Comparison of ENCODE assay signal across 9 mouse cellular contexts in genomic region chr17:48045631-48046030, GRCm38 (mm10). TPM values are rescaled to one million over a fixed set of nuclear protein-coding genes. Genes with fewer than 3 reads are reported as not detected.
A peak's percentile ranks its signal among the peaks of the same experiment; 100 is the strongest.
DNase-seq lines count a peak whose midpoint lies in the region; ATAC-seq and TF ChIP-seq lines count a peak whose summit lies in the region.
"Had no signal": no experiment of that assay in that cellular context is flagged by ENCODE, and none has a peak within 500 bp of the region (broad histone marks: within the 10 kb centered on the region; RNA-seq: fewer than 3 reads in every experiment).

No protein-coding gene starts in this region.

- peak; percentile 82 for TF ChIP-seq CTCF in gastrocnemius, adult 2 months (IDR thresholded peaks at IDR 0.05)

- no peak overlapping the region for H3K27ac ChIP-seq in gastrocnemius, adult 2 months
- H3K27ac ChIP-seq: liver, embryonic 15.5 days had no signal

- H3K4me3 ChIP-seq in gastrocnemius, adult 2 months = no peak overlapping the region
- H3K4me3 ChIP-seq: liver, embryonic 15.5 days had no signal

- peak; percentile 32 for ATAC-seq in CD4-positive, CD25-positive, alpha-beta regulatory T cell, adult 4 months
- peak; percentile 32; the same call in 1 of the 2 replicates for ATAC-seq in monocyte, adult 5-6 weeks (replicated peaks; ENCODE audit: insufficient number of reproducible peaks, low FRiP score, low TSS enrichment, poor library complexity, severe bottlenecking)

- peak; percentile 45 to 87 for DNase-seq in heart, adult 18-20 months
- DNase-seq in heart, postnatal 25 days (ENCODE audit: low spot score) = no peak
- peak; percentile 84 to 85 for DNase-seq in adrenal gland, postnatal 36 days
- peak; percentile 82 for DNase-seq in gastrocnemius, adult 2 months
- DNase-seq in left cerebral cortex, adult 18-20 months (ENCODE audit: low spot score in 2 of 2) = peak; percentile 43 to 76
- peak; percentile 48 to 62 for DNase-seq in thymus, adult 18-20 months

- intact Hi-C loops in heart, postnatal 25 days (cut with DNase I) = loop anchor here (5.0 kb wide), 1 partner anchor 173 kb away; no protein-coding TSS in a partner anchor
- intact Hi-C loops in gastrocnemius, adult 2 months (cut with DNase I) = loop anchor here (1.0 to 5.0 kb wide), 5 partner anchors 55 to 253 kb away; partner anchors contain the start of gene Foxp4

RNA-seq across cellular contexts. Expression of gene 1700122O11Rik, which starts 7.5 kb away (rescaled TPM):
- total RNA-seq in heart, adult 18-20 months (2021) = not detected
- not detected for total RNA-seq in heart, postnatal 25 days (2021)
- not detected for polyA plus RNA-seq in CD4-positive, CD25-positive, alpha-beta regulatory T cell, adult 4 months (2017; shearing (Covaris generic))
- total RNA-seq in adrenal gland, postnatal 36 days (2021) = not detected
- total RNA-seq in gastrocnemius, adult 2 months (2021) = not detected
- total RNA-seq in left cerebral cortex, adult 18-20 months (2021) = not detected
- not detected in 3 replicates for total RNA-seq in monocyte, adult 5-6 weeks (2017)
- polyA plus RNA-seq: liver, embryonic 15.5 days had no signal

RNA-seq across cellular contexts. Expression of gene 1700067P10Rik, which starts 43.5 kb away (rescaled TPM):
- not detected for total RNA-seq in heart, adult 18-20 months (2021)
- not detected for total RNA-seq in heart, postnatal 25 days (2021)
- polyA plus RNA-seq in CD4-positive, CD25-positive, alpha-beta regulatory T cell, adult 4 months (2017; shearing (Covaris generic)) = not detected
- not detected for total RNA-seq in adrenal gland, postnatal 36 days (2021)
- not detected for total RNA-seq in gastrocnemius, adult 2 months (2021)
- total RNA-seq in left cerebral cortex, adult 18-20 months (2021) = not detected
- total RNA-seq in monocyte, adult 5-6 weeks (2017) = not detected in 3 replicates
- polyA plus RNA-seq: liver, embryonic 15.5 days had no signal
